Mouse (Mus musculus): ENCODE data around the gene 4933406M09Rik.

Gene 4933406M09Rik

DNA sequence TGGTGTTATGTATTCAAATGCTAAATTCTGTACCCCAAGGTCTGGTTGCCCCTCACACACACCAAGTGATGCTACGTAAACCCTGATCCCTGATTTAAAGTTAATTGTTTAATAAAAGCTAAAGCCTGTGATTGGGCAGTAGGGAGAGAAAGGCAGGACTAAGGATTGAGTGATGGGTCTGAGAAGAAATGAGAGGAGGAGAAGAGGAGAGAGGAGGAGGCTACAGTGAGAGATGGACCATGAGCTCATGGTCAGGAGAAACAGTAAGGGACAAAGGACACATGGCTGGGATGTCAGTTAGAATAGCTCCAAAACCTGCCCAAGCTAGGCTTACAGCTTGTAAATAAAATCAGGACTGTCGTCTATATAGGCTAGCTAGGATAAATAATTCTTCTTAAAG lies 4.7 kb upstream of the 4933406M09Rik start:
- DNase-seq (ENCODE audit: low spot score in 2 of 2), result no peak

DNA sequence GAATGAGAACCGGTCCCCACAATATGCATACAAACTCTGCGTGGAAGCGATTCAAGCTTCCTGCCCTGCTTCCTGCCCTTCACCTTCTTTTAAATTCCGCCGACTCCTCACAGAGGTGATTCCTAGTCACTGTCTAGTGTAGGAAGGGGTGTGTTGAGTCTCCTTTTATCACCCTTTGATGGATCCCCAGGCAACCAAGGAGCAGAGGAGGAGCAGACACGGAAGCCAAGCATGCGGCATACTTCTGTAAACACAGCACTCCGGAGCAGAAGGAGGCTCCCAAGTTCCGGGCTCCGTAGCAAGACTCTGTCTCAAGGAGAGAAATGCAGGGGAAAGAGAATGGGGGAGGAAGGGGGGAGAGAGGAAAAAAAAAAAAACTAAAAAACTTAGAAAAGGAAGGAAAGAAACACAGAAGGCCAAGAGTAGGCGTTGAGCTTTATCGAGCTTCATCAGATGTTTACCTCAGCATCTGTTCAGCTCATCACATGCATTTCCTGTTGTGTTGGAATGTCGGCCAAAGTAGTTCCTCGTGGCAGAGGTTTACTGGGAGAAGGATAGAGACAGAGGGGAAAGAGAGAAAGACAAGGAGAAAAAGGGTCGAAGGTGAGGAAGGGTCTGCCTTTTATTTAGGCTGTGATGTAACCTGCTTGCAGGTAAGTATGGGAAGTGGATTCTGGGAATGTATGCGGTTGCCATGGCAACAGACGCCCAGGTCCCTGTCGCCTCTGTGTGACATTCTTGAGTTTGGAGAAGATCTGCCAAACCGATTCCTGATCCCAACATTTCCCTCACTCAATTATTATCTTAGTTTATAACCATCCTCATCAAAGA lies 3.7 kb upstream of the 4933406M09Rik start:
- no peak for DNase-seq (ENCODE audit: low spot score in 2 of 2)

DNA sequence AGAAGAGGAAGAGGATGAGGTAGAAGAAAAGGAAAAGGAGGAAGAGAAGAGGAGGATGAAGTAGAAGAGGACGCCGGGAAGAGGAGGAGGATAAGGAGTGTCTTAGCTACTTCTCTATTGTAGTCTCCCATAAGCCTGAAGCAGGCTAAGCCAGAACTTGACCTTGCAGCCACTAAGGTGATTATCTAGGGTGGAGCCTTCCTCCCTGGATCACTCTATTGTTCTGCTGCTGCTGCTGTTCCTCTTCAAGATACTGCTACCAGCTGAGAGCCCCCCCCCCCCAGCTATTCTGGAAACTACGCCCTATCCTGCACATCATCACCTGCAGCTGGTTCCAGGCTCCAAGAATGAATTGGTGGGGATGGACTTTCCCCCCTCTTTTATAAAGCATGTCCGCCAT lies 1.2 kb upstream of the 4933406M09Rik start:
- no peak for DNase-seq (ENCODE audit: low spot score in 2 of 2)

DNA sequence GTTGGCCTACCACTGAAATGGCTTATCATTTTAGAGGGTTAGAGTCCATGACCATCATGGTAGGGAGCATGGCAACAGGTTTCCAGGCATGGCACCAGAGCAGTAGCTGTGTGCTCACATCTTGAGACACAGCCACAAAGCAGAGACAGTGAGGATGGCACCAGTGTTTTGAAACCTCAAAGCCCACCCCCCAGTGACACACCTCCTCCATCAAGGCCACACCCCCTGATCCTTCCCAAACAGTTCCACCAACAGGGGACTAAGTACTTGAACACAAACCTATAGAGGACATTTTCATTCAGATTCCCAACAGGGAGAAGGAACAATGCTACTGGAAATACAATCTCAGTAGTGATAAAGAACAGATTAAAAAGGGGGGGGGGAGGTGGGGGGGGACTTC lies 564 bp upstream of the 4933406M09Rik start:
- DNase-seq (ENCODE audit: low spot score in 2 of 2), result no peak

DNA sequence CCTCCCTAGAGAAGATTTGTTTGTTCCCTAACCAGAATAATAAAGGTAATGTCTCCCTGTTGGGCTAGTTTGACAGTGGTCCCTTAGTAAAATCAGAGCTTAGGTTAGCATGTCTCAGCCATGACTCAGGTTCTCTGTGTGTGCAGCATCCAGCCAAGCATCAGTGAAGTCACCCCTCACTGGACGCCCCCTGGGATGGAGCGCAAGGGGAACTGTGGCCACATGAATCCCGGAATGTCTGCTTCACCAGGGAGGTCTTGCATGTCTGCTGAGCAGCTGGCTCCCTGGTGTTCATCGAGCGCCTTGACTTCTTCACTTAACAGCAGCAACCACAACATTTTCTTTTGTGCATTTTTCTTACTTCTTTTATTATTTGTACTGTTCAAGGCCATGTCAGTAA lies 8.1 kb downstream of the 4933406M09Rik start:
- no peak for DNase-seq (ENCODE audit: low spot score in 2 of 2)

DNA sequence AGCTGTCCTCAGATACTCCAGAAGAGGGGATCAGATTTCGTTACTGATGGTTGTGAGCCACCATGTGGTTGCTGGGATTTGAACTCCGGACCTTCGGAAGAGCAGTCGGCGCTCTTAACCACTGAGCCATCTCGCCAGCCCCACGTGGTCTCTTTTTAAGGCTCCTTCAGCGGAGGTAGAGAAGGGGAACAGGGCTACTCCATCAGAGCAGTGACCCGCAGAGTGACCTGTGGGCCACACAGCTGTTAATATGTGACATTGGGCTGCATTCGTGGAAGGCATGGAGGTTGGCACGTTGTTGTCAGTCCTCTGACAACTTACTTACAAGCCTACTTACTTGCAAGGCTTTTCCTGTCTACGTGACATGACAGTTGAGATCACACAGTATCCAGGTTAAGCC lies 12.5 kb downstream of the 4933406M09Rik start:
- DNase-seq (ENCODE audit: low spot score in 2 of 2), result no peak

DNA sequence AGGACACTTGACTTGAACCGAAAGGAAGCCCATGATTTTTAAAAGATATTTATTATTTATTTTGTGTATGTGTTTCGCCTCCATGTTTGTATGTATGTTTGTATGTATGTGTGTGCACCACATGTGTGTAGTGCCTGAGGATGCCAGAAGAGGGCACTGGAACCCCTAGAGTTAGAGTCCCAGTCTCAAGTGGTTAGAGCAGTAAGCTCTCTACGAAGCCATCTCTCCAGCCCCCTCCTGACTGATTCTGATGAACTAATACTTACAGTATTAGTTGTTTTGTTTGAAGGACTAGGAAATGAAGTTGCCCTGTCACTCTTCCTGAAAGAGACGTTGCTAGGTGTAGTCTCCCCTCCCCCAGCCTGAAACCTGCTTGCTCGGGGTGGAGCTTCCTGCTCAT lies 14.0 kb downstream of the 4933406M09Rik start:
- no peak for DNase-seq (ENCODE audit: low spot score in 2 of 2)

DNA sequence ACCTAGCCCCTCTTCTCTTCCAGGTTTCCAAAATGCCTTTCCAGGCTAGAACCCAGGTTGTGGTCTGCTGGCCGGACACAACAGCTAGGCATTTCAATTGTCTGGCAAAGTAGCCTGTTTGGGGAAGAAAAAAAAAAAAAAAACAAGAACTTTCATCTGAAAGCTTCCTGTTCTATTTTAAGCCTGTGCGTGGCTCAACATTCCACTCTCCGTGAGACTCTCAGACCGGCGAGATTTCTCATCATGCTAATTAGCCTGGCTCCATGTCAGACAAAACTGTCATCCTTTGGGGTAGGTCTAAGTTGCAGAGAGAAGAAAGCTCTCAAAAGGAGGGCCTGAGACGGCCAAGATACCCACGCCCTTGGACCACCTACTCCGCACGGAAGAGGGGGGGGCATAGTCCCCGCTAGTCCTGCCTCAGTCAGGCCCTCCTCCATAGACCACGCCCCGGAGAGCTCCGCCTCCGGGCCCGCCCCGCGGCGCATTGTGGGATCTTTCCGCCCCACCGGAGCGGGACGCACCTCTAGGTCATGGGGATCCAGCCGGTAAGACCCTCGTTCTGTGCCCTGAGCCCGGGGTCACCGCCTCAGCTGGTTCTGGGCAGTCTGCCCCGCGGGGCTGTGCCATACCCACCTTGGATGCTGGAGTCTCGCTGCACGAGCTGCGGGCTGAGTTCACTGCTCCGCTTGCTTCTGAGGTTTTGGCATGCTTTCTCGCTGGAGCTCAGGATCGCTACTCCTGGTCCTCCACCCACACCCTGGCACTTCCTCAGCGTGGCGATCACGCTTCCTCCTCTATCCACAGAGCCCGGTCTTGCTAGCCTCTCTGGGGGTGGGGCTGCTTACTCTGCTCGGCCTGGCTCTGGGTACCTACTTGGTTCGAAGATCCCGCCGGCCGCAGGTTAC lies 20.0 kb downstream of the 4933406M09Rik start, which contains the start of gene Cyb5r1:
Gene Cyb5r1 (plus strand): TSS at position 51 of the 905 bp plus-strand sequence.
- DNase-seq (ENCODE audit: low spot score in 2 of 2), result peak; percentile 37 to 54

DNA sequence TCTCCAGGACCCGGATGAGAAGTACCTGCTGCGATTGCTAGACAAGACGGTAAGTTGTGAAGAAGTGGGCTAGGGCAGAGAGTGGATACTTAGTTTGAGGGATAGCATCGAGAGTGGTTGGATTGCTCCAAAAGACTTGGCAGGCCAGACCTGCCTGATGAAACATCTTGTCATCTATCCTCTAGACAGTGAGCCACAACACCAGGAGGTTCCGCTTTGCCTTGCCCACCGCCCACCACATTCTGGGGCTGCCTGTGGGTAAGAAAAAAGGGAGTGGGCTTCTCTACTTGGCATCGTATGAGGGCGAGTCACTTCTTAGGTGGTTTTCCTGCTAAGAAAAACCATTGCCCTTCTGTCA lies 20.7 kb downstream of the 4933406M09Rik start:
- DNase-seq (ENCODE audit: low spot score in 2 of 2), result no peak

DNA sequence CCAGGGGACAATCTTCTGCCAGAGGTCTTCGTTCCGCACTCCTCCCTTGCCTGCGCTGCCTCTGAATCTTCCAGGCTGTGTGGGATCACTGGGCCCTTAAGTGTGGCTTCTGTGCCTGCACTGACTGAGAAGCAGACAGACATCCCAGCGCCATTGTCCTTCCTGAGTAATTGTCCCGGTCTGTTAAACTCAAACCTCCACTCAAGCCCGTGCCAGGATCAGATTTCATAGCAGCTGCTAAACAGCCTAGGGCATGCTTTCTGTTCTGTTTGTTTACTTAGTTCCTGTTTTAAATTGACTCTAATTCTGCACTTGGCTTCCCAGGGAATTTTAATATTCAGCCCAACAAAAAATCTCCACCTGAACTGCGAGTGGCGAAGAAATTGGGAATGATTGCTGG lies 22.3 kb downstream of the 4933406M09Rik start:
- no peak for DNase-seq (ENCODE audit: low spot score in 2 of 2)

DNA sequence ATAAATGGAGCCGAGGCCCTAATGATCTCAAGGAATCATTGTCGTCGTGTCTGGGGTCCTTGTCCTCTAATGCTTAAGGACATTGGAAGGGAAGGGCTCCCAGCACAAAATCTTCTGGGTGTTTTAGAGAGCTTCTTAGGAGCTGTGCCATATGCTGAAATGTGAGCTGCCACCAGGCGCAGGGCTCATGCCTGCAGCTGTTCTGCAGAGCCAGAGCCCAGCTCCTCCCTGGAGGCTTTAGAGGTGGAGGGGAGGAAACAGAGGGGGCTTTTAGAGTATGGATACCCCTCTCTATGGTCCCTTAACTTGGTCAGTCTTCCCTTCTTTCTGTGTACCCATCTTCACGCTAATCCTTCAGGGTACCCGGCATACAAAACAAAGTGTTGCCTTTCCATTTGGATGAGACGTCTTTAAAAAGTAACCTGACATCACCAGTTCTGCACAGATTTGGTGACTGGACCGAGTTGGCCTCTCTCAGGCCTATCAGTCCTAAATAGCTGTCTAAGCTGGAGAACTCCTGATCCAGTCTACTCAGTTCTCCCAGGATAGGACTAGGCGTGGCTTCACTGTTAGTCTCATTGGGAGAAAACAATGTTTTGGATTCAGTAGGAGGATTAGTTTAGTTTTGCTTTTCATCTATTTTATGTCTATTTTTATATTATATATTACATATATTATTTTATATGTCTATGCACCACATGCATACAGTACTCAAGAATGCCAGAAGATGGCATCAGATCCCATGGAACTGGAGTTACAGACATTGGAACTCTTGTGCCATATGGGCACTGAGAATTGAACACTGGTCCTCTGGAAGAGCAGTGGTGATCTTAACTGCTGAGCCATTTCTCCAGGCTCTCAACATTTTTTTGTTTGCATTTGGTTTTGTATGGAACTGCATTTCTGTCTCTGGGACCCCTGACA lies 26.2 kb downstream of the 4933406M09Rik start:
- no peak for DNase-seq (ENCODE audit: low spot score in 2 of 2)

DNA sequence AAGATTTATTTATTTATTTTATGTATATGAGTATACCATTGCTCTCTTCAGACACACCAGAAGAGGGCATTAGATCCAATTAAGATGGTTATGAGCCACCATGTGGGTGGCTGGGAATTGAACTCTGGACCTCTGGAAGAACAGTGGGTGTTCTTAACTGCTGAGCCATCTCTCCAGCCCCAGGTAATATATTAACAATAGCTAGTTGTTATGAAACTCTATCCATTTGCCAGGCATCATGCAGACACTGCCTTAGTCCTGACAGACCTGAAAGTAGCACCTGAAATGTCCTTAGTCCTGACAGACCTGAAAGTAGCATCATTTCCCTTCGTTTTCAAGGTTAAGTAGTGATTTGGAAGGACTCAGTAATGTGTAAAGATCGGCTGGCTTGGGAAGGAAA lies 28.3 kb downstream of the 4933406M09Rik start:
- no peak for DNase-seq (ENCODE audit: low spot score in 2 of 2)

DNA sequence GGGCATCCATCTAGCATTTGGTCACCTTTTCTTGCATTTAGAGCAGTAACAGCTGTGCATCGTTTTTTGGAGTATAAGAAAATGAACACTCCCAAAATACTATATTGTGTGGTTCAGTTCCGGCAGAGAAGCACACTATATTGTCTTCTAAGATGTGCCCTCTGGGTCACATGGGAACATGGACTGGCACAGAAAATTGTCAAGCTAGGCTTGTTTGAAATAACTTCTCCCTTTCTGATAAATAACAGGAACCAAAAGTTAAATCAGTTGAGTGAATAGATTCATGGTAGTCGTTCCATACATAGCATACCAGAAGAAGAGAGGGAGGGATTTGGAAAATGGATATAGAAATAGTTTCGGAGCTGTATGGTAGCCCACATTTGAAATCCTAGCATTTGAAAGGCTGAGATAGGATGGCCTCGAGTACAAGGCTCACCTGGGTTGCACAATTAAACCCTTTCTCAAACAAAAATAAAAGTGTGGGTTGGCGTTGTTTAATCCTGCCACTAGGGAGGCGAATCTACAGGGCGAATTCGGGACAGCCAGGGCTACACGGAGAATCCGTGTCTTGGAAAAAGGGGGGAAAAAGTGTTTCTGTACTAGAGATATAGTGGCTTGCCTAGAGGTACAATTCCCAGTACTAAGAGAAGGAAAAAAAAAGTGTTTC lies 28.9 kb downstream of the 4933406M09Rik start:
- DNase-seq (ENCODE audit: low spot score in 2 of 2), result no peak

DNA sequence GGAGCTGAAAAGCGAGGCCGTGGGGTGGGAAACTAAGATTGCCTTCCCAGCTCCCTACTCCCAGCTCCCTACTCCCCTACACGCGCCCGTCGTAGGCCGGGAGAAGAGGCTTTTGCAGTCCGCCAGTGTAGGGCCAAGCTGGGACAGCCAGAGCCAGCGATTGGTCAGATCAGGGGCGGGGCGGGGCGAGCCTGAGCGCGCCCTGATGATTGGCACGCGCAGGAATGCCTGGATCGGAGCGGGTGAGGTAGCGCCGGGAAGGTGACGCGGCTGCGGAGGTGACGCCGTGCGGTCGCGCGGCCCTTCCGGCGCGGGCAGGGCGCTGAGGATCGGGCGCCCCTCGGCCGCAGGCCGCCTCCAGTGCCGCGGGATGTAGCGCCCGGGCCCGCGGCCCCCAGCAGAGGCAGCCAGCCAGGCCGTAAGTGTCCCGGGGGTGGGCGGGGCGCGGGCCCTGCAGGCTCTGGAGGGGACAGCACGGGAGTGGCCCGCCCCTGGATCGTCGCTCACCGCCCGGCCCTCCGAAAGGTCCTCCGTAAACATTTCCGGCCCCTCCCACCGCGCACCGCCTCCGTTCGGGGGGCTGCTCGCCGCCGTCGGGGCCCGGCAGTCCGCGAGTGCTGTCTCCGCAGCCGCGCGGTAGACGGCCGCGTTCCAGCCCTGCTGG lies 29.6 kb downstream of the 4933406M09Rik start, which contains the start of gene Adipor1:
Gene Adipor1 (plus strand): TSS at position 211 of the 664 bp plus-strand sequence.
- peak; percentile 96 to 97 for DNase-seq (ENCODE audit: low spot score in 2 of 2)

DNA sequence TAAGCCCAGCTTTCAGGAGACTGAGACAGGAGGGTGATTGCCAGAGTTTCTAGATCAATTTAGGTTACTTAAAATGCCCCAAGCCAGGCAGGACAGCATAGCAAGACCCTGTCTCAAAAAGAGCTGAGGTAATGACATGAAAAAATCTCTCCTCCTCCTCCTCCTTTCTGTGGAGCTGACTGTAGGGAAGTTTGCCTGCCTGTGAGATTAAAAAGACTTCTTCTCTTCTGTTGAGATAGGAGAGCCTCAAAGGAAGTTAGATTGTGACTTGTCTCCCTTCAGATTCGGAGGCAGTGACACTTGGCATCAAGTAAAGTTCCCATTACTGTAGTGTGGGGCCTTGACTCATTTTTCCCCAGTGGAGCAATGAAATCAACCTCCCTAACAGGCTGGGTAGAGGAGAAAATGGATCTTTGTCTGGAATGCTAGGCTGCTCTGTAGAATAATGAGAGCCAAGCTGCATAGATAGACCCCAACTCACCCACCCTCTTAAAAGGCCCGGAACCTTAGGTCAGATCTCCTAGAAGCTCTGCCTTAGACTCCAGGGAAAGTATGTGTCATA lies 32.8 kb downstream of the 4933406M09Rik start:
- no peak for DNase-seq (ENCODE audit: low spot score in 2 of 2)

DNA sequence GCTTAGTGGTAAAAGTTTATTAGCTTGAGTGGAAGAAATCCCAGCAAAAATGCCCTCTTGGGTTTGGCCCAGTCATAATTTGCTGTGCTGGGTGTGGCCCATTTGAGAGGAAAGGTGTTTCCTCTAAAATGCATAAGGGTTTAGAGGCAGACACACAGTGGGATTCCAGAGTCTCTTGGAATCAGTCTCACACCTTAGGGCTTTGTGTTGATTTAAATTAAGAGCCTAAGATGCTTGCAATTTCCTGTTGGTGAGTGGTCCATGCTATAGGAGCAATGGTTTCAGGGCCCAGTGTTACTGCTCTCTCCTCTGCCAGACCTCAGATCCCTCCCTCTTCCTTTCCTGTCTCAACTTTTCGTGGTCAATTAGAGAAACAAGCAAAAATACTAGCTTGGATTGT lies 33.4 kb downstream of the 4933406M09Rik start:
- no peak for DNase-seq (ENCODE audit: low spot score in 2 of 2)

DNA sequence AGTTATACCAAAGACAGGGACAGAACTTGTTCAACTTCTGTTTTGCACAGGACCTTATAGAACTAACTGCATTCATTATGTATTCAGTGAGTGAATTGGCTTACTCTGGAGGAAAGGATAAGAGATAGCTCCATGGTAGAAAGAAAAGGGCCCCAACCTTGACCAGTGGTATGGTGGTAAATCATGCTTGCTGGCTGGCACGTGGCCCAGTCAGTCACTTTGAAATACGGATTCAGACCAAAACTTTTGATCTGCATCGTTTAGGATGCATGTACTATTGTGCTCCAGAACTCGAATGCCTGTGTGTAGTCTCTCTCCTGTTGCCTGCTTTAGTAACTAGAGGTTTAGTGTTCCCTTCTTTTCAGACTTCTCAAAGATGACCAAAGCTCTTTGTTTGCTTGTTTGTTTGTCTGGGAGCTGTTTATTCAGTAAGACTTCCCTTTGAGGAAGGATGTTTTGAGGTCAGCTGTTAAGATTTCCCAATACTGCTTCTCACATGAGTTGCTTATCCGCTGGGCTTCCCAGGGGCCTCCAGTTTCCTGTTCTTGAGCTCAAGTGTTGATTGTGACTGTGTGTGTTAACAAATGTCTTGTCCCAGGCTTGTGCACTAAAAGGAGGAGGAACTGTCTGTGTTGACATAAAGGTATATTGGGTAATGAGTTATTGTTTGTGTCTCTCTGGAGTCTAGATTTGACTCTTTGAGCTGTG lies 34.2 kb downstream of the 4933406M09Rik start:
- DNase-seq (ENCODE audit: low spot score in 2 of 2), result no peak

DNA sequence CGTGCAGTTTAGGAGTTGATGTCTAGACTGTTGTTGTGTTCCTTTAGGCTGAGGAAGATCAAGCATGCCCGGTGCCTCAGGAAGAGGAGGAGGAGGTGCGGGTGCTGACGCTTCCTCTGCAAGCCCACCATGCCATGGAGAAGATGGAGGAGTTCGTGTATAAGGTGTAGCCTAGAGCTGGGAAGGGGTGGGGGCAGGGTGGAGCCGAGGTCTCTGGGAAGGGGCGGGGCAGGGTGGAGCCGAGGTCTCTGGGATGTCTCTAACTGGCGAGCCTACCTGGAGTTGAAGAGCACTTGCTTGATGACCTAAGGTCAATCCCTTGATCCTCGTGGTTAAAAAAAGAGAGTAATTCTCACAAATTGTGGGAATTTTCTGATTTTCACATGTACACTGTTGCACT lies 38.2 kb downstream of the 4933406M09Rik start:
- DNase-seq (ENCODE audit: low spot score in 2 of 2), result no peak

DNA sequence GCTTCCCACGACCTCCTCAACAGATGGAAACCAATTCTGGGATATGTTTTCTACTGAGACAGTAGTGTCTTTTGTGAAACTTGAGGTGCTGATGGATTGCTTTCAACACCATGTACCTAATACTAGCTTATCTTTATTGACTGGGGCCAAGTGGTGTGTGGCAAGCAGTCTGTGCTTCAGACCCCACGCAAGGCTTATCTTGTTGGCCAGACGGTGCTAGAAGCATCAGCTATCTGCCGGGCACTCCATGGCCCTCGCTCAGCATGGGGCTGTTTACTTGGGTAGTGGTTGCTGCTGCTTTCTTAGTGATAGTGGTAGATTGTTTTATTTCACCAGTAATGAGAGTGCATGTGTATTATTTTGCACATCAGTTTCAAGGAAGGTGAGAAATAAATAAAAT lies 40.5 kb downstream of the 4933406M09Rik start:
- DNase-seq (ENCODE audit: low spot score in 2 of 2), result no peak

DNA sequence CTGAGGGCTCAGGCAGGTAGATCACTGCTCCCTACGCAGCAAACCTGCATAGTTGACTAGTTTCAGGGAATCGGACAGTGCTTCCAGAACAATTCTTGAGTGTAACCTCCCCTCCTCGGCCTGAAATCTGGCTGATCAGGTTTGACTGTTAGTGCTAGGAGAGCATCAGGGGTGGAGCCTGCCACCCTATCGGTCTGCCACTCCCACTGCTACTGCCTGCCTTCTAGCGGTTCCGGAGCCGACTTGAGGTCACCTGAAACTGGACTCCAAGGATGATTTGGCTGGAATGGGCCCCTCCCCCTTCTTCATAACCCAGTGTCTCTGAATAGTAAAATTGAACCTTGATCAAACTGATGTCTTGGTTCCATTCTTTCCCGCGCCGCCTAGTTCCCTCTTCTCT lies 47.3 kb downstream of the 4933406M09Rik start:
- DNase-seq (ENCODE audit: low spot score in 2 of 2), result no peak

Data from frontal cortex, postnatal 10 days (tissue).